Mouse (Mus musculus): ENCODE data around the gene Rbm18.

Rbm18 gene

GRCm38 (mm10) chr2:36073781-36074180, 62.8 kb downstream of the Rbm18 start:
- DNase-seq (ENCODE audit: low spot score) = no peak

- no peak for DNase-seq (ENCODE audit: low spot score)
Measured at GRCm38 (mm10) chr2:36071660-36072305, 64.8 kb downstream of the Rbm18 start.

- DNase-seq (ENCODE audit: low spot score) = no peak
Measured at GRCm38 (mm10) chr2:36067132-36067531, 69.4 kb downstream of the Rbm18 start.

Data from testis, postnatal 10 days (tissue).